Mouse (Mus musculus): ENCODE data around the gene Gpa33.

Gpa33 gene

DNA sequence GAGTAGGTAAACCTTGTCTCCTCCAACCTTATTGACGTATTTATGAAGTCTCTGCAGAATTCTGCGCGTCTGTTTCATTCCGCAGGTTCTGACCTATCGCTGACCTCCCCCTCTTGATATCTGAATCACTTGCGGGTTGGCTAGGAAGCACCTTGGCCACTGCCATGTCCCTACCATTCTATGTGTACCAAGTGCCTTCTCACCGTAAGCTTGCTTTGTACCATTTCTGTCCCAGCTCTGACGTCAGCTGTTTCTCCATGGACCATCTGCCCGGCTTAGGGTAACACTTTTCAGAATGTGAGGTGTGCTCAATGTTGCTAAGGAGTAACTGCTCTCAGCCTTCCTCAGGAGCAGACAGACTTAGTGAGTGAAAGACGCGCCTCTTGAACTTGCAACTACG is 40.8 kb downstream of the Gpa33 start:
- TF ChIP-seq GATA4 (IDR thresholded peaks at IDR 0.05; ENCODE audit: insufficient replicate concordance, low read length) = no peak

DNA sequence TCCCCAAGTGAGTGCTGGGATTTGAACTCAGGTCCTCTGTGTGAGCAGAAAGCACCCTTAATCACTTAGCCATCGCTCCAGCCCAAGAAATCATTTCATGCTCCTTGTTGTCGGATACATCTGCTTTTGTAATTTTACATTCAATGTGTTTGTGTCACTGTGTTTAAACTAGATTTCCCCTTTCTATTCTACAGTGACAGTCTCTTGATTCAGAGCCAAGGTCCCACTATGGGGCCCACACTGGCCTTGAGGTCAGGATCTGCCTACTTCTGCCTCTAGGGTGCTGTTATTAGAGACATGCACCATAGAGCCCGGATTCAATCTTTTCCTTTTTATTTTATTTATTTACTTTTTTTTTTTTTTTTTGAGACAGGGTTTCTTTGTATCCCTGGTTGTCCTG is 43.0 kb downstream of the Gpa33 start:
- TF ChIP-seq GATA4 (IDR thresholded peaks at IDR 0.05; ENCODE audit: insufficient replicate concordance, low read length) = no peak

DNA sequence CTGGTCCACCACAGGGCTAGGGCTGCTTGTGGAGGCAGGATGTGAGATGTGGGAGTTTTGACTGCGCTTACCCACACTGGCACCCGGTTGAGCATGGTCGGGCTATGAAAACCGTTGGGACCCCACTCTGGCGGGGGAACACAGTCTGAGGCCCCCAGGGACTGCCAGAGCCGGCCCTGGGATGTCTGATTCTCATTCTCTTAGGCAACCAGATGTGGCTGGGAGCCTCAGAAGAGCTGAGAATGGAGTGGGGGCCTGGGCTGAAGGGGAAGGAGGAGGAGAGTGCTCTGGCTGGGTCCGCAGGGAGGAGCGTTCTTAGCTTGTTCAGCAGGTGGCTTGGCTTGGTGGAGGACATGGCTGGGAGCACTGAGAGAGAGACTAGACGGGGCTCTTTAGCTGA is 43.6 kb downstream of the Gpa33 start:
- no peak for TF ChIP-seq GATA4 (IDR thresholded peaks at IDR 0.05; ENCODE audit: insufficient replicate concordance, low read length)

DNA sequence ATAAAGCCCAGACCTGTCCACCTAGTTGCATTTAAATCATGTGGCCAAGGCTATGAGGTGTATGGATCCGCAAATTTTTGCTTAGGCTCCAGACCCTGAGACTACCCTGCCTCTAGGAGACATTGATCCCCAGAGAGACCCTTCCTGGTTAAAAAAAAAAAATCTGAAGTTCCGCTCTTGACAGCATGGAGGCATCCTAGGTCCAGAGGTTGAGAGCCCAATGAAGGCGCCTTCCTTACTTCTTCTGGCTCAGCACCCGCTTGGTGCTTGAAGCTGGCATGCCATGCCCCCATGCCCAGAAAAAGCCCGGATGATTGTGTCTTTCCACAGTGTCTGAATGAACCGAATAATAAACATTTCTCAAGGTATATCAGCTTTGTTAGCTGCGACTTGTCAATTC is 51.5 kb downstream of the Gpa33 start:
- no peak for TF ChIP-seq GATA4 (IDR thresholded peaks at IDR 0.05; ENCODE audit: insufficient replicate concordance, low read length)

DNA sequence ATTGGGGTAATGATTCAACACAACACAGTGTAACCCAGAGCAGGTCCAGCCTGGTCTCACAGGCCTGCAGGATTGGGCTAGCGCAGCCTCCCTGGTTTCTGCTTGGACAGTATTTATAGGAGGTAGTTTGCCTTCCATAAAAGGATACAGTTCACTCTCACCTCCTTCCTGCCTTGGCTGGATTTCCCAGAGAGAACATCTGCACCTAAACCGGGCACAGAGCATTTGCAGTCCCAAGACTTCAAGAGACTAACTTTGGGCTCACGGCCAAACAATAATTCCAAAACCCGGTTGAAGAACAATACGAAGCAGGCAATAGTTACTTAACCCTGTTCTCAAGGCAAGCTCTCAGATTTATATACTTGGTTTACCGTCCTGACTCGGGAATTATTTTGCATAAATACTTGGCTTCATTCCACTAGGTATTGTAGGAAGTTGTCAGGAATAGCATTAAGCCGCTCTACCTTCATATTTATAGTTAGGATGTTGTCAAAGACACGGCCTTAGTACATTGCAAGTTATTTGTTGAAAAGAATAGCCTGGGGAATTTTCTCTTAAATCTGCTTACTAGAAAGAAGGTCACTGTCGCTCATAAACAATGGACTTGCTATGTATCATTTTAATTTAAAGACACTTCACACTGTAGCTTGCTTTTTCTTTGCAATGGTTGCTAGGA is 53.1 kb downstream of the Gpa33 start:
- TF ChIP-seq GATA4 (IDR thresholded peaks at IDR 0.05; ENCODE audit: insufficient replicate concordance, low read length) = no peak

DNA sequence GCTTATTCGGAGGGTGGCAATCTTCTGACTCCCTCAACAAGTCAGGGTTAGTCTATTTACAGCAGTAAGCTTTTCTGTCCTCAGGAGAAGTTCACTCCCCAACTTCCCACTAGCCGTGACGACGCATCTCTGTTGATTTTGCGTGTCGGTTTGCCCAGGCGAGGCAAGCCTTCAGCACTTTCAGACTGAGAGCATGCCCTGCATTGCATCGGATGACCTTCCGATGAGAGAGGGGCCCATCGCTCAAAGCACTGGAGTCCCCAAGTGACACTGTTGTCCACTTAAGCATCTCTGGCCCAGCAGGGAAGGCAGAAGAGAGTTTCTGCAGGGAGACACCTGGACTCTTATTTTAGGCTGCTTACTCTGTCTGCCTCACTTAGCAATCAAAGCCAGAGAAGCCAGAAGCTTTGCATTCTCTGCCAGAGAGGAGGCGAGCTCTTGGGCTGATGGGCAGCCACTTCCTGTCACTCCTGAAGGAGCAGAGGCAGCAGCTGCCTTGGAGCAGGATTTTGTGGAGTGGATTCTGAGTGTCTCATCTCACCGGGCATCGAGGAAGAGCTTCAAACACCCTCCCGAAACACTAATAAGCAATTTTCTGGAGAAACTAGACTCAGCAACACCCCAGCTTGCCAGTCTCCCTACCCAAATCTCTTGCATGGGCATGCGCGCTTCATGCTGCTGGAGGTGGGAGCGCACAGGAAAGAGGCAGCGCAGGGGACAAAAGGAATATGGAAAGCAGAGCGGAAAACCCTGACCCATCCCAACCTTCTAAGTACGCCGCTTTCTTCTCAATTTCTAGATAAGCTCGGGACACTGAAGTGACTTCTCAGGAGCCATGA is 54.6 kb downstream of the Gpa33 start:
- no peak for TF ChIP-seq GATA4 (IDR thresholded peaks at IDR 0.05; ENCODE audit: insufficient replicate concordance, low read length)

DNA sequence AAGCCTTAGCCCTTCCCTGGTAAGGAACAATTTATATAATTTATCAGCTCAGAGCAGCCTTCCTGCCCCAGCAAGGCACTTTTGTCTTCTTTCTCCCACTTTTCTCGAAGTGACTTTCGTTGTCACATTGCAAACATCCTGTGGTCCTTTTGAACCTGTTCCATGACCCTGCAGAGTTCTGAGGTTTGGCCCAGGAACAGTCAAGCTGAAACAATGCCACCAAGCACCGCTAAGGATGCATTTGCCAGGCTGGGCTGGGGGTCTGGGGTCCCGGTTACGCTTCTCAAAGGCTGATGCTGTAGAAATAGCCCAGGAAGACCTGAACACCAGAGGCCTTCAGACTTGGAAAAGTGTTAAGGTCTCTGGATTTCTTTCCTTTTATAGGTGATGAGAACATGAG is 55.3 kb downstream of the Gpa33 start:
- TF ChIP-seq GATA4 (IDR thresholded peaks at IDR 0.05; ENCODE audit: insufficient replicate concordance, low read length) = no peak

DNA sequence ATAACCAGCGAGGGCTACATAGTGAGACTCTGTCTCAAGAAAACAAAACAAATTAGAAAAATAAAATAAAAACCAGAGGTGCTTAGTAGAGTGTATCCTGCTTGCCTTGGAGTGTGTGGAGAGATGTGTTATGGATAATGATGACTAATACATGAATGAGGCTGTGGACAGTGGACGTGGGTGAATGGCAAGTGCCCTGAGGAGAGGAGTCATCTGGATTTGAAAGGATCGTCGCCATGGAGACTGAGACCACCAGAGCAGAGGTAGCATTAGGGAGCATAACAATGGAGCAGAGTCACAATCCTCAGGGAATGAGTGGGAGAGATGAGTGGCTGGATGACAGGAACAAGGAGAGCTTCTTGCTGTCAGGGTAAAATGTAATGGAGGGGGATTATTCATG is 59.8 kb downstream of the Gpa33 start:
- TF ChIP-seq GATA4 (IDR thresholded peaks at IDR 0.05; ENCODE audit: insufficient replicate concordance, low read length) = no peak

DNA sequence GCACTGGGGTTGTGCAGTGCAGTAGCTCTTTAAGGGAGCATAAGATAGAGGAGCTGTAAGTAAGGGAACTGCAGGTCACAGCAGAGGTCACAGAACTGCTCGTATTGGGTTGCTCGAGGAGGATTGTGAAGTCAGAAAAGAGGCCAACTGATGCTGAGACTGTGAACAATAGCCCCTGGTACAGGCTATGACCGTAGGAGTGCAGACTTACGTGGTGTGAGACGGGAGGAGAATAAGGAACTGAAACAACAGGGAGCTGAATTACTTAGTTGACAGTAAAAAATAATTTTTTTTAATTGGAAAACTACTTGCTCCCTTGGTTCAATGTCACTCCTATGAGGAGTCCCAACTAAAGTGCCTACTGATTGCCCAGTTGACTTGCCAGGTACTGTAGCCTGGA is 74.1 kb downstream of the Gpa33 start:
- no peak for TF ChIP-seq GATA4 (IDR thresholded peaks at IDR 0.05; ENCODE audit: insufficient replicate concordance, low read length)

DNA sequence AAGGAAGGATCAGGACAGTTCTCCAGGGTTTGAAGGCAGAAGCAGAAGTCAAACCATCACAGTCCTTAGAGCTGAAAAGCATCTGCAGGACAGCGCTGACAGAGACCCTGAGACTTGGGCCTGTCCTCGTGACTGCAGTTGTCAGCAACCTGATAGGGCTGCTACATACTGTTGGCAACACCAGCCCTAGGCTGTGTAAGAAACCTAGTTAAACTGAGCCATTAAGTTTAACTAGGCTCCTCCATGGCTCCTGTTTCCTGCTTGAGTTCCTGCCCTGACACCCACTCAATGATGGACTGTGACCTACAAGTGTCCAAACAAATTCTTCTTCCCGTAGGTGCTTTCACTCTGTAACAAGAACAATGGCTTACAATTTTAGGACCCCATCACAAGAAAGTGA is 75.1 kb downstream of the Gpa33 start:
- TF ChIP-seq GATA4 (IDR thresholded peaks at IDR 0.05; ENCODE audit: insufficient replicate concordance, low read length) = no peak

DNA sequence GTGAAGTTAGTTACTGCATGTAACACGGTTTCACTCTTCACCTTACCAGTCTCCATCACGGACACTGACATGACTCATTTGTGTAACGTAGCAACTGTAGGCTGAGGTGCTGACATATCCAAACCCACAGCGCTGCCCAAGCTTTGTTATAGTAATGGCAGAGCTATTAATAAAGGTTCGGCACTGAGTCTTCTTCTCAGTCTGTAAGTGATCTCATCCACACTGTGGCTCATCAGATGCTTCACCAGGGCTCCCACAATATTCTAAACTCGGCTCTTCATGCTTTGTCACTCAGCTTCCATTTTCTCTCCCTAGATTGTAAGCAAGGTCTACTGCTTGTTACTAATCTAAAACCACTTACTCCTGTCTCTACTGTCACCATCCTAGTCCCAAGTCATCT is 79.3 kb downstream of the Gpa33 start:
- TF ChIP-seq GATA4 (IDR thresholded peaks at IDR 0.05; ENCODE audit: insufficient replicate concordance, low read length) = no peak

DNA sequence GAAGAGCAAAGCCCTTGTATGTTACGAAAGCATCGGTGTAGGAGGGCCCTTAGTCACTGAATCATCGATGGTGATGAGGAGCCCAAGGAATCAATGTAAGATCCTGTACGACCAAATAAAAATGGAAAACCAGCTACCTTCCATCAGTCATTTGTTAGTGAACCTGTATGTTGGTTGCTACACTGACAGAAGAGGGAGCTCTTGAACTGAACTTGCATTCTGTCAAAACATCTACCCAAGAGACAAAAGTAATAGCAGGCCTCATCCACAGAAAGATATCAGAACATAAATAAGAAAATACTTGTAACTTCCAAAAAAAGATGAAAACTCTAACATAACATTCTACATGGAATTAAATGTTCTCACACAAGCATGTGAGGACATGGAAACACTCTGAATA is 84.1 kb downstream of the Gpa33 start:
- TF ChIP-seq GATA4 (IDR thresholded peaks at IDR 0.05; ENCODE audit: insufficient replicate concordance, low read length) = no peak

Measured in liver, adult (tissue).